Mouse (Mus musculus): ENCODE data around the gene Mtmr10. TPM values are rescaled to one million over a fixed set of nuclear protein-coding genes. Genes with fewer than 3 reads are reported as not detected.
A peak's percentile ranks its signal among the peaks of the same experiment; 100 is the strongest.

Gene Mtmr10
- total RNA-seq, 2 experiments from 2014 or later, result 14.5 to 16.9 TPM

GRCm38 (mm10) chr7:64286566-64286965 lies 887 bp upstream of the Mtmr10 start:
- DNase-seq (ENCODE audit: extremely low spot score in 1 of 2, low spot score in 2 of 2), result no peak
- intact Hi-C loops (cut with DNase I), result loop anchor here (5.0 kb wide), 1 partner anchor 119 kb away; no protein-coding TSS in a partner anchor

GRCm38 (mm10) chr7:64289416-64289815 lies 2.0 kb downstream of the Mtmr10 start:
- DNase-seq (ENCODE audit: extremely low spot score in 1 of 2, low spot score in 2 of 2), result no peak
- intact Hi-C loops (cut with DNase I), result loop anchor here (5.0 kb wide), 1 partner anchor 122 kb away; no protein-coding TSS in a partner anchor

- intact Hi-C loops (cut with DNase I), result loop anchor here (10.0 kb wide), 1 partner anchor 536 kb away; no protein-coding TSS in a partner anchor
- no peak for DNase-seq (ENCODE audit: extremely low spot score in 1 of 2, low spot score in 2 of 2)
Measured at GRCm38 (mm10) chr7:64290431-64290830, 3.0 kb downstream of the Mtmr10 start.

- intact Hi-C loops (cut with DNase I), result loop anchor here (10.0 kb wide), 1 partner anchor 537 kb away; no protein-coding TSS in a partner anchor
- no peak for DNase-seq (ENCODE audit: extremely low spot score in 1 of 2, low spot score in 2 of 2)
Measured at GRCm38 (mm10) chr7:64291722-64292121, 4.3 kb downstream of the Mtmr10 start.

- intact Hi-C loops (cut with DNase I), result loop anchor here (10.0 kb wide), 1 partner anchor 542 kb away; no protein-coding TSS in a partner anchor
- no peak for DNase-seq (ENCODE audit: extremely low spot score in 1 of 2, low spot score in 2 of 2)
Measured at GRCm38 (mm10) chr7:64296286-64297010, 9.0 kb downstream of the Mtmr10 start.

- DNase-seq (ENCODE audit: extremely low spot score in 1 of 2, low spot score in 2 of 2), result no peak
- intact Hi-C loops (cut with DNase I), result no loop called here
Measured at GRCm38 (mm10) chr7:64310241-64310640, 22.8 kb downstream of the Mtmr10 start.

GRCm38 (mm10) chr7:64310756-64311155 lies 23.3 kb downstream of the Mtmr10 start:
- intact Hi-C loops (cut with DNase I), result no loop called here

GRCm38 (mm10) chr7:64312811-64313210 lies 25.4 kb downstream of the Mtmr10 start:
- no peak for DNase-seq (ENCODE audit: extremely low spot score in 1 of 2, low spot score in 2 of 2)
- intact Hi-C loops (cut with DNase I), result no loop called here

More at GRCm38 (mm10) chr7:64310756-64311155, 23.3 kb downstream of the Mtmr10 start:
- no peak for DNase-seq (ENCODE audit: extremely low spot score in 1 of 2, low spot score in 2 of 2)

GRCm38 (mm10) chr7:64321125-64321524 lies 33.7 kb downstream of the Mtmr10 start:
- no peak for DNase-seq (ENCODE audit: extremely low spot score in 1 of 2, low spot score in 2 of 2)
- intact Hi-C loops (cut with DNase I), result no loop called here

GRCm38 (mm10) chr7:64321658-64322057 lies 34.2 kb downstream of the Mtmr10 start:
- intact Hi-C loops (cut with DNase I), result no loop called here
- no peak for DNase-seq (ENCODE audit: extremely low spot score in 1 of 2, low spot score in 2 of 2)

GRCm38 (mm10) chr7:64326892-64327291 lies 39.4 kb downstream of the Mtmr10 start:
- peak; percentile 51 to 82 for DNase-seq (ENCODE audit: extremely low spot score in 1 of 2, low spot score in 2 of 2)
- intact Hi-C loops (cut with DNase I), result loop anchor here (1.0 kb wide), 1 partner anchor 162 kb away; no protein-coding TSS in a partner anchor

GRCm38 (mm10) chr7:64327486-64327885 lies 40.0 kb downstream of the Mtmr10 start:
- no peak for DNase-seq (ENCODE audit: extremely low spot score in 1 of 2, low spot score in 2 of 2)
- intact Hi-C loops (cut with DNase I), result loop anchor here (1.0 kb wide), 1 partner anchor 162 kb away; no protein-coding TSS in a partner anchor

GRCm38 (mm10) chr7:64331309-64331708 lies 43.9 kb downstream of the Mtmr10 start:
- intact Hi-C loops (cut with DNase I), result no loop called here
- DNase-seq (ENCODE audit: extremely low spot score in 1 of 2, low spot score in 2 of 2), result no peak

- intact Hi-C loops (cut with DNase I), result no loop called here
- no peak for DNase-seq (ENCODE audit: extremely low spot score in 1 of 2, low spot score in 2 of 2)
Measured at GRCm38 (mm10) chr7:64332686-64333085, 45.2 kb downstream of the Mtmr10 start.

- intact Hi-C loops (cut with DNase I), result no loop called here
- DNase-seq (ENCODE audit: extremely low spot score in 1 of 2, low spot score in 2 of 2), result no peak
Measured at GRCm38 (mm10) chr7:64347813-64348212, 60.4 kb downstream of the Mtmr10 start.

- intact Hi-C loops (cut with DNase I), result no loop called here
Measured at GRCm38 (mm10) chr7:64349147-64349861, 61.9 kb downstream of the Mtmr10 start.

GRCm38 (mm10) chr7:64351087-64351486 lies 63.6 kb downstream of the Mtmr10 start:
- DNase-seq (ENCODE audit: extremely low spot score in 1 of 2, low spot score in 2 of 2), result peak; percentile 64 to 68
- intact Hi-C loops (cut with DNase I), result no loop called here

More at GRCm38 (mm10) chr7:64349147-64349861, 61.9 kb downstream of the Mtmr10 start:
- DNase-seq (ENCODE audit: extremely low spot score in 1 of 2, low spot score in 2 of 2), result peak; percentile 27 to 57

GRCm38 (mm10) chr7:64354206-64354605 lies 66.8 kb downstream of the Mtmr10 start:
- intact Hi-C loops (cut with DNase I), result no loop called here
- DNase-seq (ENCODE audit: extremely low spot score in 1 of 2, low spot score in 2 of 2), result no peak

GRCm38 (mm10) chr7:64356661-64357060 lies 69.2 kb downstream of the Mtmr10 start:
- DNase-seq (ENCODE audit: extremely low spot score in 1 of 2, low spot score in 2 of 2), result no peak
- intact Hi-C loops (cut with DNase I), result no loop called here

- intact Hi-C loops (cut with DNase I), result no loop called here
- DNase-seq (ENCODE audit: extremely low spot score in 1 of 2, low spot score in 2 of 2), result peak; percentile 43 to 79
Measured at GRCm38 (mm10) chr7:64357405-64357804, 70.0 kb downstream of the Mtmr10 start.
